Mouse (Mus musculus) limb, embryonic 11.5 days (tissue): Measurements from ENCODE around the gene Alcam. TPM values are rescaled to one million over a fixed set of nuclear protein-coding genes. Genes with fewer than 3 reads are reported as not detected.
A peak's percentile ranks its signal among the peaks of the same experiment; 100 is the strongest.

Source experiments
- ATAC-seq: fragments of 200-750 bp; cut with Nextera tagmentation; 2 replicates; pipeline ENCODE4 v1.8.0; 2017; ENCODE audit warnings: low read depth; ENCODE audit not compliant: insufficient number of reproducible peaks, low FRiP score, low TSS enrichment
- DNase-seq: peaks from one replicate; pipeline ENCODE4 v3.0.0-alpha.2; 2015; ENCODE audit warnings: low spot score
- H3K27ac ChIP-seq: fragments of 300-500 bp; sonication (generic); replicated peaks from 2 replicates; pipeline ENCODE4 v1.5.1; 2014; ENCODE audit warnings: low read depth, mild to moderate bottlenecking, low read length
- H3K27me3 ChIP-seq: fragments of 300-500 bp; sonication (generic); 2 replicates; pipeline ENCODE4 v1.6.1; 2014; ENCODE audit warnings: mild to moderate bottlenecking, low read length, mixed read lengths; ENCODE audit not compliant: control insufficient read depth, insufficient read depth
- H3K36me3 ChIP-seq: fragments of 300-500 bp; sonication (generic); 2 replicates; pipeline ENCODE4 v1.6.1; 2014; ENCODE audit warnings: mild to moderate bottlenecking, low read length, moderate library complexity, mixed read lengths; ENCODE audit not compliant: control insufficient read depth, insufficient read depth
- H3K4me1 ChIP-seq: fragments of 300-500 bp; sonication (generic); 2 replicates; pipeline ENCODE4 v1.6.1; 2014; ENCODE audit warnings: low read length, mixed read lengths; ENCODE audit not compliant: control insufficient read depth, insufficient read depth
- H3K4me2 ChIP-seq: fragments of 300-500 bp; sonication (generic); 2 replicates; pipeline ENCODE4 v1.6.1; 2014; ENCODE audit warnings: low read depth, mild to moderate bottlenecking, moderate library complexity; ENCODE audit not compliant: severe bottlenecking
- H3K4me3 ChIP-seq: fragments of 300-500 bp; sonication (generic); 2 replicates; pipeline ENCODE4 v1.5.1; 2014; ENCODE audit warnings: low read depth, low read length
- H3K9ac ChIP-seq: fragments of 300-500 bp; sonication (generic); 2 replicates; pipeline ENCODE4 v1.6.1; 2014; ENCODE audit warnings: mild to moderate bottlenecking, low read length
- H3K9me3 ChIP-seq: fragments of 300-500 bp; sonication (generic); 2 replicates; pipeline ENCODE4 v1.6.1; 2016; ENCODE audit warnings: low read length; ENCODE audit not compliant: control insufficient read depth
- WGBS: fragments of 180-500 bp; shearing (Covaris S2); extraction: QIAGEN DNeasy Blood & Tissue Kit; methylation state at CpG from one replicate; pipeline ENCODE4 v1.1.7; 2014; 5-methylcytosine and 5-hydroxymethylcytosine counted together
- polyA plus RNA-seq: library from polyadenylated mRNA; unstranded; fragments of >200 nt; fragmentation: Nextera tagmentation; extraction: Ambion mirVana; gene quantifications from 2 replicates; pipeline ENCODE4 v1.2.1, GENCODE M21; 2014

Gene Alcam
- polyA plus RNA-seq, 1 experiment from 2014 or later, result 15.1 TPM

DNA sequence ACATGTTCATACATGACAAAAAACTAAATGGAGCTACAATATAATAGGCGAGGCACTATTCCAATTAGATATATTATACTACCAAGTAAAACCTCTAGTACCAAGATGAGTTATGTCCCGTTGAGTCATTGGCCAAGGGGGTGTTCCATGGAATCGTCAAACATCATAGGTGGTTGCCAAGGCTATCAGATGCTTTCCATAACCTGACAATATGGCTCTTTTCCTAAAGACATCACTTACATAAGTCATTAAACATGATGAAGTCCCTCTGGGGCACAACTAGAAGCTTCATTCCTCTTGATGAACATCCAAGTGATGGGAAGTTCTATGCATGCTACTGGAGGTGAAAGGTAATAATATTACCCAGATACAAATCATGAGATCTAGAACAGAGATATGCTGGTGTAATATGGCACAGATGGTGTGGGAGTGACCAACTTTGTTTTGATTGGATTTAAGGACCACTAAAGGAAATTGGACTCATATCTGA is 122.5 kb downstream of the Alcam start:
- Histone ChIP-seq H3K9ac (no peak overlapping the region), H3K27ac (no peak overlapping the region), H3K36me3 (no peaks in the 10 kb centered on the region), H3K4me3 (no peak overlapping the region), H3K27me3 (no peaks in the 10 kb centered on the region), H3K4me1 (no peaks in the 10 kb centered on the region), H3K9me3 (no peaks in the 10 kb centered on the region), H3K4me2 (no peak overlapping the region)
- ATAC-seq, result no peak
- DNase-seq, result no peak
- 93% methylated on average over 3 of the region's 3 CpGs for WGBS

DNA sequence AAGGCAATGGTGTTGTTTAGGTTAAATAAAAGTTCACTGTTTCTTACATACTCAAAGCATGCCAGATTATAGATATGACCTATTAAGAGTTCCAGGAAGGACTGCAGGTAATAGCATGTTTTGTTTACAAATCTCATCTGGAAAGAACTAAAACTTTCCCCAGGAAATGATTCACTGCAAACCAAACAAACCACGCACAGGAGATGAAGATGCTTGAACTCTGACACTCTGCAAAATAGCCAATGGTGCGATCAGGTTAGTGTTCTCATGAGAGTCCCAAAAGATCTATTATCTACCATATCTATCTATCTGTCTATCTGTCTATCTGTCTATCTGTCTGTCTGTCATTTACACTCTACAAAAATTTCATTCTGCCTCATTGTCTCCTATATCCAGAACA is 124.5 kb downstream of the Alcam start:
- Histone ChIP-seq H3K4me3 (no peak overlapping the region), H3K27me3 (no peaks in the 10 kb centered on the region), H3K27ac (no peak overlapping the region), H3K36me3 (no peaks in the 10 kb centered on the region), H3K9me3 (no peaks in the 10 kb centered on the region), H3K4me2 (no peak overlapping the region), H3K9ac (no peak overlapping the region), H3K4me1 (no peaks in the 10 kb centered on the region)
- ATAC-seq (no peak), DNase-seq (no peak)
- WGBS, result 83% methylated on average over 2 of the region's 2 CpGs

DNA sequence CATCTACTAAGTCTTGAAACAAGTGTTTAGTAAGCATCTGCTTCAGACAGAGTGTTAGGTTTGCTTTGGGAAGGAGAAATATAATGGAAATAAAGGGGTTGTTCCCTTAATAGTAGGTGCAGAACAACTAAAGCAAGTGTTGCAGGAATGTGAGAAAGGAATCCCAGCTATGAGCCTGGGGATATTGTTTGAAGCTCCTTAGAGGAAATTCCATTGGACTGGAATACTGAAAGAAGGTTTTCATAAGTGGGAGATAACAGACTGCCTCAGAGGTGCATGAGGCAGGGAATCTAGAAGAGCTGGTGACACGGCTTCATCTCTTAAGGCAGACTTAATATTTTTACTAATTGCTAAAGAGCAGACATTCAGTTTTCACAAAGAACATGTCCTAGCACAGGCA is 134.6 kb downstream of the Alcam start:
- H3K9ac ChIP-seq, result no peak overlapping the region
- H3K4me1 ChIP-seq, result no peaks in the 10 kb centered on the region
- no peak for ATAC-seq
- no peak overlapping the region for H3K4me2 ChIP-seq
- WGBS, result 83% methylated on average over 1 of the region's 1 CpGs
- no peak for DNase-seq
- no peak overlapping the region for H3K27ac ChIP-seq
- H3K36me3 ChIP-seq, result no peaks in the 10 kb centered on the region
- no peaks in the 10 kb centered on the region for H3K27me3 ChIP-seq
- no peaks in the 10 kb centered on the region for H3K9me3 ChIP-seq
- no peak overlapping the region for H3K4me3 ChIP-seq

DNA sequence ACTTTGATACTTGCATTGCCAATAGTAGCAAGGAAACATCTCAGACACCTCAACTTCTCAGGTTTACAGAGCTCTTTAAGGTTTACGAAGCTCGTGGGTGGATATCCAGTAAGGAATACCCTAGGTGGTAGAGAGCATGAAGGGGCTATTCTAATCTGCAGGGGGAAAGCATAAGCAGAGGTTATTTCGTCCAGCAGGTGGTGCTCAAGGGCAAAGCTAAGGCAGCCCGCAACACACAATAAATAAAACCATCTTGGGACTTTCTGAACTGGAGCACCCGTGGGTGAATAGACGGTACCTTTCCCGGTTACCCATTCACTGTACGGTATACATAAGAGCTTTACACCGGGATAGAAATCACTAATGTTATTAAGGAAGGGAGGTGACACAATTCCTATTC is 142.8 kb downstream of the Alcam start:
- no peak overlapping the region for H3K27ac ChIP-seq
- H3K9ac ChIP-seq, result no peak overlapping the region
- no peak overlapping the region for H3K4me2 ChIP-seq
- H3K4me1 ChIP-seq, result no peaks in the 10 kb centered on the region
- DNase-seq (peak; percentile 84), ATAC-seq (no peak)
- H3K4me3 ChIP-seq, result no peak overlapping the region
- WGBS, result 27% methylated on average over 9 of the region's 9 CpGs
- H3K27me3 ChIP-seq, result no peaks in the 10 kb centered on the region
- no peaks in the 10 kb centered on the region for H3K9me3 ChIP-seq
- H3K36me3 ChIP-seq, result no peaks in the 10 kb centered on the region

DNA sequence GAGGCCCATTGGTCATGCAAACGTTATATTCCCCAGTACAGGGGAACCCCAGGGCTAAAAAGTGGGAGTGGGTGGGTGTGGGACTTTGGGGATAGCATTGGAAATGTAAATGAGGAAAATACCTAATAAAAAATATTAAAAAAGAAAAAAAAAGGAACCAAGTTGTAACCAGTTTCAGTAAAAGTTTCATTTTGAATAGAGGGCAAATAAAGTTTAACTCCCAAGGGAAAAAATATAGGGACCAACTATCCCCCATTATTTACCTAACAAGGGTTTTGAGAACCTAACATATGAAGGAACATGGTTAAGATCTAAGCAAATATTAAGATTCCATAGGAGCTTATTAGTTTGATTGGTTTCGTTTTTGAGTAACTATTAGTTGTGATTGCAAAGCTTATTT is 146.9 kb downstream of the Alcam start:
- H3K36me3 ChIP-seq, result no peaks in the 10 kb centered on the region
- H3K4me2 ChIP-seq, result no peak overlapping the region
- H3K4me1 ChIP-seq, result no peaks in the 10 kb centered on the region
- no peak overlapping the region for H3K9ac ChIP-seq
- no peaks in the 10 kb centered on the region for H3K27me3 ChIP-seq
- no peak overlapping the region for H3K27ac ChIP-seq
- WGBS, result 87% methylated on average over 2 of the region's 2 CpGs
- H3K4me3 ChIP-seq, result no peak overlapping the region
- no peaks in the 10 kb centered on the region for H3K9me3 ChIP-seq
- ATAC-seq, result no peak
- DNase-seq, result no peak

DNA sequence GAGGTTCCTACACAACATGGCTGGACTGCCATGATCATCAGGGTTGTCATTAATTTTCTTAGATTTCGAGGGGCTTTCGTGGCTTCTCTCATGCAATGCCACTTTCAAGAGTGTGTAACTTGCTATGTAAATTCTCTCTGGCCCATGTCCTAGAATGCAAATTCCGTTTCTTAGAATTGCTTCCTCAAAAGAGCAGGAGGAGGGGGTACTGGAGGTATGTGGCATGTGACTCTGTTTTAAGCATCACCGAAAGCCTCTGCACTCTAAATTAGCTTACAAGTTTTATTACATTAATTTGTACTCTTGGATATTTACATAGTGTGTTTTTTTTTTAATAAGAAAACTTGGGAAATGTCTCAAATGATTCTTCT is 150.4 kb downstream of the Alcam start:
- H3K4me2 ChIP-seq, result no peak overlapping the region
- H3K9me3 ChIP-seq, result no peaks in the 10 kb centered on the region
- no peak for ATAC-seq
- no peak overlapping the region for H3K9ac ChIP-seq
- no peak overlapping the region for H3K27ac ChIP-seq
- H3K36me3 ChIP-seq, result no peaks in the 10 kb centered on the region
- no peak overlapping the region for H3K4me3 ChIP-seq
- H3K27me3 ChIP-seq, result no peaks in the 10 kb centered on the region
- no peaks in the 10 kb centered on the region for H3K4me1 ChIP-seq
- 89% methylated on average over 4 of the region's 4 CpGs for WGBS
- no peak for DNase-seq

DNA sequence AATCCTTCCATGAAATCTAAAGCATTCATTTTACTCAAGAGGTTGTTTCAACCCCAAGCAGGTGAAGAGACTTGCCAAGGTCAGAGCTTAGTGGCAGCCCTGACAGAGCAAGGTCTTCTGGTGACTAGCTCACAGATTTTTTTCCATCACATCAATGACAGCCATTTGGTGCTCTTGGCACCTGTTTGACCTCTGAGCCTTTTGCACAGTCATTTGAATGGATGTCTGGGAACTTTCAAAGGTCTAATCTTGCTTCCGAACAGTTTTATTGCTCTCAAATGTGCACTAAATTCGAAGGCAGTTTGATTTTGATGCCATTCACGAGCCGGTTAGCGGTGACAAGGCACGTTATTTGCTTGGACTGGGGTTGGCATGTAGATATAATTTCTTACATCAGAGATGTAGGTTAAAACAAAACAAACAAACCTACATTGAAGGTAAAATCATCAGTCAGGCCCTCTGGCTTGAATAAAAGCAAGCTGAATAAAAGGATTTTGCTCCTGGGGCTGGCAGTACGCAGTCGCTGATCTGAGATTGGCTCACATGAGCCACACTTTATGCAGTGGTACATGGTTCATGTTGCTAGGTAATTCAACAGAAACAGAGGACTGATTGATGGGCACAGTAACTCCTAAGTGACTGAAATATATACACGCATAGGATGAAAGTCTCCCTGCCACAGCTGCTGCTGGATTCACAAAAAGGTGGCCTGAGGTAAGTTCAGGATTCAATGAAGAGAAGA is 150.9 kb downstream of the Alcam start:
- WGBS, result 39% methylated on average over 9 of the region's 9 CpGs

DNA sequence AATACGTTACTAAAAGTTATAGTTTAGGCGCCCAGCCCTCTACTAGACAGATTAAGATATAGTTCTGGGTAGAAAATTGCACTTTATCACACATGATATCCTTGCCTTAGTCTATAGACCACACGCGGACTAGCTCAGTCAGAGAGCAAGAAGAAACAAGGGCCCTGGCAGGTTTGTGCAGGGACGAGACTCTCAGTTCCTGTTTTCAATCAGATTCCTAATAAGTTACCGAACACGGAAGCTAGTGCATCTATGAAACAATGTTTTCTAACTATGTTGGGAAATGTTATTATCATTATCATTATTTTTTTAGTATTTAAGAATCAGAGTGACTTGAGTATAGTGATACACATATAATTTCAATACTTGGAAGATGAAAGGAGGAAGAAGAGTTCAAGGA is 152.1 kb downstream of the Alcam start:
- Histone ChIP-seq H3K4me3 (no peak overlapping the region), H3K4me2 (no peak overlapping the region), H3K9ac (no peak overlapping the region), H3K27ac (no peak overlapping the region), H3K27me3 (no peaks in the 10 kb centered on the region), H3K36me3 (no peaks in the 10 kb centered on the region), H3K9me3 (no peaks in the 10 kb centered on the region), H3K4me1 (no peaks in the 10 kb centered on the region)
- DNase-seq (no peak), ATAC-seq (no peak)
- 90% methylated on average over 7 of the region's 7 CpGs for WGBS

More for the DNA sequence above, 150.9 kb downstream of the Alcam start:
- Histone ChIP-seq H3K4me1 (no peaks in the 10 kb centered on the region), H3K27ac (no peak overlapping the region), H3K4me3 (no peak overlapping the region), H3K27me3 (no peaks in the 10 kb centered on the region), H3K4me2 (no peak overlapping the region), H3K36me3 (no peaks in the 10 kb centered on the region), H3K9ac (no peak overlapping the region), H3K9me3 (no peaks in the 10 kb centered on the region)
- DNase-seq (no peak), ATAC-seq (no peak)

DNA sequence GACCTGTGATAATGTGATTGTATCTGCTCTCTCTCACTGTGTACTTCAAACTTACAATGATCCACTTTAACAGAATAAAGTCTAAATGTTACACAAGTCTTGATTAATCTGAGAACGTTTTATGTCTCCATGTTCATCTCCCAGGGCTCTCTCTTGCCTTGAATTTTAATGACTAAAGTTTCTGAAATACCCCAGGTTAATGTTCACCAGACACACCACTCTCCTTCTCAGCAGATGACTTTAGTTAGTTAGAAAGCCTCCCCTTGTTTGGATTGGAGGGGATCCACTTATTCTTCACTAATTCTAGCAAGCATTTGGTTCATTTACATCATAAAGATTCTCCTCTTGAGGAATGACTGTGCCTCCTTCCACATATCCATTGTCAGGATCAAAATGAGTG is 157.5 kb downstream of the Alcam start:
- no peak for ATAC-seq

More for the DNA sequence above, 157.5 kb downstream of the Alcam start:
- no peak overlapping the region for H3K4me2 ChIP-seq
- no peaks in the 10 kb centered on the region for H3K9me3 ChIP-seq
- no peak for DNase-seq
- no peaks in the 10 kb centered on the region for H3K27me3 ChIP-seq
- WGBS, result 73% methylated on average over 1 of the region's 1 CpGs
- H3K4me3 ChIP-seq, result no peak overlapping the region
- H3K36me3 ChIP-seq, result no peaks in the 10 kb centered on the region
- no peak overlapping the region for H3K9ac ChIP-seq
- no peak overlapping the region for H3K27ac ChIP-seq
- no peaks in the 10 kb centered on the region for H3K4me1 ChIP-seq
